Mouse (Mus musculus): Measurements from ENCODE around the gene Fbxo7. TPM values are rescaled to one million over a fixed set of nuclear protein-coding genes. Genes with fewer than 3 reads are reported as not detected.
A peak's percentile ranks its signal among the peaks of the same experiment; 100 is the strongest.

The Fbxo7 gene
- polyA plus RNA-seq, 1 experiment from 2014 or later: 29.5 TPM

- Histone ChIP-seq H3K36me3 (no peaks in the 10 kb centered on the region), H3K4me1 (replicated peaks) (peaks cover 4% of the 10 kb centered on the region; the same call in 1 of the 2 replicates), H3K9me3 (no peaks in the 10 kb centered on the region), H3K4me3 (replicated peaks) (no peak overlapping the region), H3K27ac (no peak overlapping the region), H3K9ac (no peak overlapping the region), H3K27me3 (replicated peaks) (no peaks in the 10 kb centered on the region), H3K4me2 (replicated peaks) (no peak overlapping the region)
- WGBS: 79% methylated on average over 5 of the region's 5 CpGs
- no peak for ATAC-seq
Measured at GRCm38 (mm10) chr10:86066651-86067050, 44.9 kb downstream of the Fbxo7 start.

GRCm38 (mm10) chr10:86067911-86068310 is 46.1 kb downstream of the Fbxo7 start:
- Histone ChIP-seq H3K9me3 (no peaks in the 10 kb centered on the region), H3K27me3 (replicated peaks) (no peaks in the 10 kb centered on the region), H3K4me2 (replicated peaks) (no peak overlapping the region), H3K27ac (no peak overlapping the region), H3K4me1 (replicated peaks) (peaks cover 4% of the 10 kb centered on the region; the same call in 1 of the 2 replicates), H3K36me3 (no peaks in the 10 kb centered on the region), H3K9ac (no peak overlapping the region), H3K4me3 (replicated peaks) (no peak overlapping the region)
- ATAC-seq: no peak
- 79% methylated on average over 10 of the region's 10 CpGs for WGBS

- no peak overlapping the region for H3K4me3 ChIP-seq (replicated peaks)
- H3K9me3 ChIP-seq: no peaks in the 10 kb centered on the region
- no peaks in the 10 kb centered on the region for H3K36me3 ChIP-seq
- no peaks in the 10 kb centered on the region for H3K27me3 ChIP-seq (replicated peaks)
- H3K4me1 ChIP-seq (replicated peaks): peaks cover 4% of the 10 kb centered on the region; the same call in 1 of the 2 replicates
- H3K4me2 ChIP-seq (replicated peaks): no peak overlapping the region
- no peak overlapping the region for H3K9ac ChIP-seq
- WGBS: 32% methylated on average over 3 of the region's 3 CpGs
- ATAC-seq: peak; percentile 70
- H3K27ac ChIP-seq: no peak overlapping the region
Measured at GRCm38 (mm10) chr10:86069341-86069740, 47.6 kb downstream of the Fbxo7 start.

GRCm38 (mm10) chr10:86070751-86071150 is 49.0 kb downstream of the Fbxo7 start:
- ATAC-seq: no peak
- 80% methylated on average over 3 of the region's 3 CpGs for WGBS
- no peaks in the 10 kb centered on the region for H3K36me3 ChIP-seq
- no peaks in the 10 kb centered on the region for H3K9me3 ChIP-seq
- no peak overlapping the region for H3K27ac ChIP-seq
- H3K4me2 ChIP-seq (replicated peaks): no peak overlapping the region
- H3K27me3 ChIP-seq (replicated peaks): no peaks in the 10 kb centered on the region
- peaks cover 4% of the 10 kb centered on the region; the same call in 1 of the 2 replicates for H3K4me1 ChIP-seq (replicated peaks)
- H3K4me3 ChIP-seq (replicated peaks): no peak overlapping the region
- no peak overlapping the region for H3K9ac ChIP-seq

GRCm38 (mm10) chr10:86074134-86074533 is 52.4 kb downstream of the Fbxo7 start:
- no peaks in the 10 kb centered on the region for H3K9me3 ChIP-seq
- peaks cover 3% of the 10 kb centered on the region; the same call in 1 of the 2 replicates for H3K4me1 ChIP-seq (replicated peaks)
- H3K4me2 ChIP-seq (replicated peaks): no peak overlapping the region
- no peaks in the 10 kb centered on the region for H3K36me3 ChIP-seq
- 77% methylated on average over 4 of the region's 4 CpGs for WGBS
- ATAC-seq: no peak
- no peaks in the 10 kb centered on the region for H3K27me3 ChIP-seq (replicated peaks)
- H3K4me3 ChIP-seq (replicated peaks): no peak overlapping the region
- H3K27ac ChIP-seq: no peak overlapping the region
- H3K9ac ChIP-seq: no peak overlapping the region

- H3K27ac ChIP-seq: no peak overlapping the region
- WGBS: 80% methylated on average over 9 of the region's 9 CpGs
- H3K4me3 ChIP-seq (replicated peaks): no peak overlapping the region
- no peaks in the 10 kb centered on the region for H3K27me3 ChIP-seq (replicated peaks)
- no peak overlapping the region for H3K4me2 ChIP-seq (replicated peaks)
- ATAC-seq: no peak
- no peaks in the 10 kb centered on the region for H3K4me1 ChIP-seq (replicated peaks)
- H3K9ac ChIP-seq: no peak overlapping the region
- no peaks in the 10 kb centered on the region for H3K36me3 ChIP-seq
- H3K9me3 ChIP-seq: no peaks in the 10 kb centered on the region
Measured at GRCm38 (mm10) chr10:86074971-86075711, 53.4 kb downstream of the Fbxo7 start.

GRCm38 (mm10) chr10:86077272-86077671 is 55.5 kb downstream of the Fbxo7 start:
- H3K4me2 ChIP-seq (replicated peaks): no peak overlapping the region
- H3K27ac ChIP-seq: no peak overlapping the region
- 73% methylated on average over 2 of the region's 2 CpGs for WGBS
- no peaks in the 10 kb centered on the region for H3K27me3 ChIP-seq (replicated peaks)
- no peaks in the 10 kb centered on the region for H3K4me1 ChIP-seq (replicated peaks)
- H3K36me3 ChIP-seq: no peaks in the 10 kb centered on the region
- no peak overlapping the region for H3K4me3 ChIP-seq (replicated peaks)
- no peak for ATAC-seq
- H3K9me3 ChIP-seq: no peaks in the 10 kb centered on the region
- no peak overlapping the region for H3K9ac ChIP-seq

- Histone ChIP-seq H3K27me3 (replicated peaks) (no peaks in the 10 kb centered on the region), H3K4me1 (replicated peaks) (no peaks in the 10 kb centered on the region), H3K9ac (no peak overlapping the region), H3K4me2 (replicated peaks) (no peak overlapping the region), H3K36me3 (no peaks in the 10 kb centered on the region), H3K4me3 (replicated peaks) (no peak overlapping the region), H3K27ac (no peak overlapping the region), H3K9me3 (no peaks in the 10 kb centered on the region)
- WGBS: 89% methylated on average over 2 of the region's 2 CpGs
- no peak for ATAC-seq
Measured at GRCm38 (mm10) chr10:86078761-86079160, 57.0 kb downstream of the Fbxo7 start.

- Histone ChIP-seq H3K27me3 (replicated peaks) (no peaks in the 10 kb centered on the region), H3K27ac (no peak overlapping the region), H3K4me3 (replicated peaks) (no peak overlapping the region), H3K9me3 (no peaks in the 10 kb centered on the region), H3K4me1 (replicated peaks) (no peaks in the 10 kb centered on the region), H3K9ac (no peak overlapping the region), H3K4me2 (replicated peaks) (no peak overlapping the region), H3K36me3 (no peaks in the 10 kb centered on the region)
- ATAC-seq: no peak
- WGBS: 82% methylated on average over 9 of the region's 9 CpGs
Measured at GRCm38 (mm10) chr10:86079921-86080320, 58.1 kb downstream of the Fbxo7 start.

- Histone ChIP-seq H3K4me2 (replicated peaks) (no peak overlapping the region), H3K4me3 (replicated peaks) (no peak overlapping the region), H3K4me1 (replicated peaks) (no peaks in the 10 kb centered on the region), H3K27ac (no peak overlapping the region), H3K9ac (no peak overlapping the region), H3K36me3 (no peaks in the 10 kb centered on the region), H3K27me3 (replicated peaks) (no peaks in the 10 kb centered on the region), H3K9me3 (no peaks in the 10 kb centered on the region)
- ATAC-seq: no peak
- WGBS: 48% methylated on average over 10 of the region's 10 CpGs
Measured at GRCm38 (mm10) chr10:86091919-86092318, 70.1 kb downstream of the Fbxo7 start.

- Histone ChIP-seq H3K4me2 (replicated peaks) (no peak overlapping the region), H3K36me3 (no peaks in the 10 kb centered on the region), H3K4me1 (replicated peaks) (no peaks in the 10 kb centered on the region), H3K9me3 (no peaks in the 10 kb centered on the region), H3K9ac (no peak overlapping the region), H3K27ac (no peak overlapping the region), H3K4me3 (replicated peaks) (no peak overlapping the region), H3K27me3 (replicated peaks) (no peaks in the 10 kb centered on the region)
- WGBS: 60% methylated on average over 14 of the region's 14 CpGs
- peak; percentile 78 for ATAC-seq
Measured at GRCm38 (mm10) chr10:86093109-86094035, 71.6 kb downstream of the Fbxo7 start.

GRCm38 (mm10) chr10:86098363-86098762 is 76.6 kb downstream of the Fbxo7 start:
- H3K4me1 ChIP-seq (replicated peaks): no peaks in the 10 kb centered on the region
- no peaks in the 10 kb centered on the region; the same call in 1 of the 2 replicates for H3K9me3 ChIP-seq
- H3K9ac ChIP-seq: no peak overlapping the region
- 52% methylated on average over 6 of the region's 6 CpGs for WGBS
- no peaks in the 10 kb centered on the region for H3K36me3 ChIP-seq
- ATAC-seq: no peak
- H3K4me3 ChIP-seq (replicated peaks): no peak overlapping the region
- no peak overlapping the region for H3K4me2 ChIP-seq (replicated peaks)
- no peaks in the 10 kb centered on the region for H3K27me3 ChIP-seq (replicated peaks)
- no peak overlapping the region for H3K27ac ChIP-seq
